Mouse (Mus musculus) spleen, postnatal 4 days (tissue): ENCODE measurements around the gene Dapp1.
"Not testable (repeated sequence)": the region's sequence is repeated elsewhere in the genome, so short reads cannot be mapped to it uniquely, and the experiment has no call there.

Experiments used
- DNase-seq, 2 experiments: peaks; one replicate each; pipeline ENCODE4 v3.0.0; 2022; ENCODE audit warnings: low spot score in 2 of 2

Gene Dapp1

GRCm38 (mm10) chr3:137954256-137954916 lies 27.0 kb downstream of the Dapp1 start:
- DNase-seq, result no peak

GRCm38 (mm10) chr3:137952914-137953880 lies 28.1 kb downstream of the Dapp1 start:
- peak in 1 of 2 experiments; percentile 51 for DNase-seq

GRCm38 (mm10) chr3:137952225-137952913 lies 29.0 kb downstream of the Dapp1 start:
- no peak for DNase-seq

GRCm38 (mm10) chr3:137951819-137952218 lies 29.5 kb downstream of the Dapp1 start:
- no peak for DNase-seq

- DNase-seq, result not testable (repeated sequence)
Observed at GRCm38 (mm10) chr3:137951302-137951701, 30.0 kb downstream of the Dapp1 start.

GRCm38 (mm10) chr3:137950191-137950885 lies 31.0 kb downstream of the Dapp1 start:
- no peak for DNase-seq

GRCm38 (mm10) chr3:137947525-137947924 lies 33.8 kb downstream of the Dapp1 start:
- DNase-seq, result no peak

GRCm38 (mm10) chr3:137946827-137947226 lies 34.5 kb downstream of the Dapp1 start:
- no peak for DNase-seq

- no peak for DNase-seq
Observed at GRCm38 (mm10) chr3:137943737-137944154, 37.6 kb downstream of the Dapp1 start.

GRCm38 (mm10) chr3:137942098-137942622 lies 39.2 kb downstream of the Dapp1 start:
- no peak for DNase-seq

- DNase-seq, result no peak
Observed at GRCm38 (mm10) chr3:137941555-137941954, 39.8 kb downstream of the Dapp1 start.

GRCm38 (mm10) chr3:137940757-137941156 lies 40.6 kb downstream of the Dapp1 start:
- DNase-seq, result peak in 1 of 2 experiments; percentile 51

- DNase-seq, result no peak
Observed at GRCm38 (mm10) chr3:137938608-137939007, 42.7 kb downstream of the Dapp1 start.

- DNase-seq, result no peak
Observed at GRCm38 (mm10) chr3:137936541-137936940, 44.8 kb downstream of the Dapp1 start.

- DNase-seq, result no peak
Observed at GRCm38 (mm10) chr3:137935570-137936525, 45.5 kb downstream of the Dapp1 start.

GRCm38 (mm10) chr3:137933986-137934385 lies 47.4 kb downstream of the Dapp1 start:
- no peak for DNase-seq

GRCm38 (mm10) chr3:137932748-137933147 lies 48.6 kb downstream of the Dapp1 start:
- no peak for DNase-seq

- DNase-seq, result no peak
Observed at GRCm38 (mm10) chr3:137929940-137930339, 51.4 kb downstream of the Dapp1 start.

GRCm38 (mm10) chr3:137927010-137927409 lies 54.3 kb downstream of the Dapp1 start:
- DNase-seq, result no peak

- DNase-seq, result no peak
Observed at GRCm38 (mm10) chr3:137920594-137920993, 60.8 kb downstream of the Dapp1 start.
